Mouse (Mus musculus): ENCODE data around the gene Rabac1.

DNA sequence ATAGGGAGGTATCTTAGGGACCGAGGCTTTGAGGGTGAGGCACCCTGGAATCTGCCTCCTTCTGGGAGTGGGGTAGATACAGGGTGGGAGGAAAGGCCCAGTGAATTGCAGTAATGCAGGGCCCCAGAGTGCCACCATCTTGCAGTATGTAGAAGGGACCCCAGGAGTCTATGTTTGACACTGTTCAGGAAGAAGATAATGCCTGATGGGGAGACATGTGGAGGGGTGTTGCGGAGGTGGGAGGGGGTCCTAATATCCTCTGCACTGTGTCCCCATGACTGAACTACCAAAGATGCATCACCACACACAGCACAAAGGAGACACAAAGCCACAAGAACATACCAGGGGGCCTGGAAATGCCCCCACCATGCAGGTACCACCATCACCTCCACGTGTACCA lies 33.6 kb upstream of the Rabac1 start:
- TF ChIP-seq CTCF (IDR thresholded peaks at IDR 0.05; ENCODE audit: low read depth) (no peak), EP300 (optimal IDR thresholded peaks at IDR 0.05) (no peak)
